Mouse (Mus musculus) spleen, adult 12 weeks (tissue): ENCODE results near the gene Rnf26.
A peak's percentile ranks its signal among the peaks of the same experiment; 100 is the strongest.

Experiments
- DNase-seq: peaks from one replicate; pipeline ENCODE4 v3.0.0; 2022; ENCODE audit warnings: low spot score

Gene Rnf26

DNA sequence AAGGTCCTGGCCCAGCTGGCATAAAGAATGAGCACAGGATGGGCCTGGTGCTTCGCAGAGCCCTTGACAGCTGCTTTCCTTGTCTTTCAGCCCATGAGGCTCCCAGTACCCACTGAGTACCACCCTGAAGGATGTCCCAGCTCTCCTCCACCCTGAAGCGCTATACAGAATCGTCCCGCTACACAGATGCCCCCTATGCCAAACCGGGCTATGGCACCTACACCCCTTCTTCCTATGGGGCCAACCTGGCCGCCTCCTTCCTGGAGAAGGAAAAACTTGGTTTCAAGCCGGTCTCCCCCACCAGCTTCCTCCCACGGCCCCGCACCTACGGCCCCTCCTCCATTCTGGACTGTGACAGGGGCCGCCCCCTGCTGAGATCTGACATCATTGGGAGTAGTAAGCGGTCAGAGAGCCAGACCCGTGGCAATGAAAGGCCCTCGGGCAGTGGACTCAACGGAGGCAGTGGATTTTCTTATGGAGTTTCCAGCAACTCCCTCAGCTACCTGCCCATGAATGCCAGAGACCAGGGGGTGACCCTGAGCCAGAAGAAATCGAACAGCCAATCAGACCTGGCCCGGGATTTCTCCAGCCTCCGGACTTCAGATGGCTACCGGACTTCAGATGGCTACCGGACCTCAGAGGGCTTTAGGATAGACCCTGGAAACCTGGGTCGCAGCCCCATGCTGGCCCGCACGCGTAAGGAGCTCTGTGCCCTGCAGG lies 37.9 kb downstream of the Rnf26 start:
- DNase-seq = no peak

DNA sequence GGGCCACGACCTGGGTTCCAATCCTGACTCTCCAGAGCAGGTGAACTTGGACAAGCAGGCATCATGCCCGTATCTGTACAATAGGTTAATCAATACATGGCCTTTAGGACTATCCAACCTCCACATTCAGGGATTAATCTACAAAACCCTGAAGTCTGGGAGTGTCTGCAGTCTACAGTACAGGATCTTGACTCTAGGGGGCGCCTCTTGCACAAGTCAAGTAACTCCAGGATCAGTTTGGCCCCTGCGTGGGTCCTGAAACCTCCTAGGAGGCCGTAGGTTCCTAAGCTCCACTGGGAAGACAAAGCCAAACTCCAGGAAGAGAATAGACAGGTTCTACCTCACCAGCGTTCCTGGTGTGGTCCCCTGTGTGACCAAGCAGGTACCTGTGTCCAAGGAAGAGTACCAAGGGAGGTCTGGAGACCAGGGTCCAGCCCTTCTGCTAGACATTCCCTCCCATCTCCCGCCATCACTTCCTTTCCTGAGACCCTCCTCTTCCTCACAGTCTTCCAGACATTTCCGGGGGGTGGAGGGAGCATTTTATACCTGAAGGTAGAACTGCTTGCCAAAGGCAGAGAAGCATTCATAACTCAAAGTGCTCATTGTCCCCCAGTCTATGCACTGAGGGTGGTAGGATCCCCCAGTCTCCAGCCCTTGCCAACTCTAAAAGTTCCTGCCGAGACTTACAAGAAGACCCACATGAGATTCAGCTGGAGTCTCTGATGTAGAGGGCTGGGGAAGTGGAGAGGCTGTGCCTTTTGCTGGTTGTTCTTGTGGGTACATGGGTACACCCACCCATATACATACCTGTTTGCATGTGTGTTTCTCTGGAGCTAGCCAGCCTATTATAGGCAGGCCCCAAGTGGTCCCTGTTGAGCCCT lies 38.7 kb downstream of the Rnf26 start:
- no peak for DNase-seq

DNA sequence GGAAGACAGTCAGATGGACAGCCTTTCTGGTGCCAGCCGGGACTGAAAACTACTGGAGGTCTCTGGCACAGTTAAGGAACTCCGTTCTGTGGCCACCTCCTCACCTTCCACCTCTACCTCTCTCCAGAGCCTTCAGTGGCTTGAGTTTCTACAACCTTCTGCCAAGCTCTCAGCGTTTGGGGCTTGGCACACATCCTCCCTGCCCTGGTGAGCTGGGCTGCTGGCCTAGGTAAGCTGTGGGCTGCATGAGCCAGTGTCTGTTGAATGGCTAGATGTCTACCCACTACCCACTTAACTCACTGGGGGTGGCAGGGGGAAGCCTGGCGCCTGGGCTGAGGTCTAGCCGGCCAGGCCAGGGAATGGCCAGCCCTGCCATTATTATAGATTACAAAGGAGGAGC lies 40.2 kb downstream of the Rnf26 start:
- no peak for DNase-seq

DNA sequence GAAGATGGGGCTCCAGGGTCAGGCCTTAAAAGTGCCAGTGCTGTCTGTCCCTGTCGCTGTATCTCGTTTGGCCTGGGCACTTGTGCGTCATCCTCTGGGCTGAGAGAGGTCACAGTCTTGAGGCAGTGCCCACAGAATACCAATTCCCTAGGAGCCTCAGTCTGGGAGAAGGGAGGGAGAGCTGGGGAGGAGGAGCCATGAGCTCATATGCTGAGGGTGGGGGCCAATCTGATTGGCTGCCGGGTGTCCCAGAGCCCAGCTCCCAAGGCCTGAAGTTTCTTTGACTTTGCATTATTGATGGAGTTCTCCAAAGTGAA lies 40.8 kb downstream of the Rnf26 start:
- DNase-seq = no peak

DNA sequence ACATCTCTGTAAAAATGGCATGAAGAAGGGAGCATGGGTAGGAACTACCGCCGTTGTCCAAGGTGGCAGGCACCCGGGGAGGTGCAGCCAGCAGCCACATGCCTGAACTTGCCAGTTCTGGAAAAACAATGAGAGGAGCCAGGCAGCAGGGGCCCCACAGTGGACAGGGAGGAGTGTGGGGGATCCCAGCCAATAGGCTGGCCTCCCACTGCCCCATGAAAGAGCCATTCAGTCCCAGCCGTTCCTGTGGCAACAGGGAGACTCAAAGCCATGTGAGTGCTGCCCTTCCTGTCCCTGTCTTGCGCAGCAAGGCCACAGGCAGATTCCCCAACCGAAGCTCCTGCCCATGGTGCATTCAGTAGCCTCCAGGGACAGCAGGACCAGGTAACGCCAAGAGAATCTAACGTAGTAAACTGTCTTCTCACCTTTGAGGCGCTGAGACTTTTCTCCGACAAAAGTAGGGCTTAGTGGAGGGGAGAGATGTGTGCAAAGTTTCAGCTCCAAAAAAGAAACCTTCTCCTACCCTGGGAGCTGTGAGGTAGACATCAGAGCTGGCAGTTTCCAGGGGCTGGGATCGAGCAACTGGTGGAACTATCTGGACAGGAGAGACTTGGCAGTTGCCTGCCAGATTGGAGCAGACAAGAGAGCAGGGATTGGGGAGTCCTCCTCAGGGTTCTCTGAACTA lies 41.3 kb downstream of the Rnf26 start:
- no peak for DNase-seq

DNA sequence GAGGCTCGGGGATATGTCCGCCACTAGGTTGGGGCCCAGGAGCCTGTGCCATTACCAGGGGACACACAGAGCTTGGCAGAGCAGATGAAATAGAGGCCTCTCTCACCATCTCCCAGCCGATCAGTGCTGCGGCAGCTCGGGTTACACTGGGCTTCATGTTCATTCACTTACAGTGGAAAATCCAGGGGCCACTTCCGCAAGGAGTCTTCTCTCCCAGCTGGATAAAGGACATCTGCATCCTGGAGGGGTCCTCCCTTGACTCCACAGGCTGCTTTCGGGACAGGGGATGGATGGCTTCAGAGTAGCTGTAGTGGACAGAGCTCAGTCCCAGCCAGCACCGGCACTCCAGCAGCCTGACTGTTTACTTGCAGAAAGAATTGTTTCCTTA lies 42.5 kb downstream of the Rnf26 start:
- DNase-seq = no peak

DNA sequence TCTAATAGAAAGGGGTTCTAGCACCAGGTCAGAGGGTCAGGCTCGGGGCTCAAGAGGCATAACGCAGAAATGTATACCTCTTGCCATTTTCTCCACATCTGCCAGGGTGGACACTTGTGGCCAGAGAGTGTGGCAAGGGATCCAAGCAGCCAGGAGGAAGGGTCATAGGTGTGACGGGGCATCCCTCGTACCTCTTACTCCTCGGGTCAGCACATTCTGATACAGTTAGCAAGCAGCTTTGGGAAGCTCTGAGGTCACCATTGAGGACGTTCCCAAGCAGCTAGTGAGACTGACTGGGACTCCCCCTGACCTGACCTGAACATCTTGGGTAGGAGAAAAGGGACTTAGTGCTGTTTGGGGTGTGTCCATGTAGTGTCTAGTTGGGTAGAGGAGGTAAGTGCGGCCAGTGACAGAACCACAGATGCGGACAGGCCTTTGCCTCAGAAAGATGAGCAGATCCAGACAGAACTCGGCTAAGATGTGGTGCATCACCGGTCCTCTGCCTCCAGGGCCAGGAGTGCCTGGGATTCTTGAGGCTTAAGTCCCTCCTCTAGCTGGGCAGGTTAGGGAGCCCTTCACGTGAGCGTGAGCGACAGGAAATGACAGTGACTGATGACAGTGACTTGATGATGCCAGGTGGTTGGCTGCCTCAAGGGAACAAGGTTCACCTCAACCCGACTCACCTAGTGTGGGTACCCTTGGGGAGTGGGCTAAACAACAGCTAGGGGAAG lies 43.0 kb downstream of the Rnf26 start:
- no peak for DNase-seq

DNA sequence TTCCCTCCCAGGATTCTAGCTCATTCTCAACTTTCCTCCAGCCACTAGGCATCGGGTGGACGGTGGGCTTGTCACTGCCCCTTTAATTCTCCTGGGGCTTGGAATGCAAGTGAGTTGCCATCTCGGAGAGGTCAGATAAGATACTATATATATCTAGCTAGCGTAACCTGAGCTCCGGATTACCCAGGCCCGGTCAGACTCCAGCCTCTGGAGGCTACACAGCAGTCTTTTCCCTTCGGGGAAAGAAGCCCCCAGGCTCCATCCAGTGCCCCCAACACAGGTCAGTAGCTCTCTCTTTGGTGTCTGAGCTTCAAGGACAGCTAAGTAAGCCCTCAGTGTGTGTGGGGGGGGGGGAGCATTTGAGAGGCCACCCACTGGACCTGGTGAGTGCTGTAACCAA lies 44.1 kb downstream of the Rnf26 start:
- DNase-seq = no peak

DNA sequence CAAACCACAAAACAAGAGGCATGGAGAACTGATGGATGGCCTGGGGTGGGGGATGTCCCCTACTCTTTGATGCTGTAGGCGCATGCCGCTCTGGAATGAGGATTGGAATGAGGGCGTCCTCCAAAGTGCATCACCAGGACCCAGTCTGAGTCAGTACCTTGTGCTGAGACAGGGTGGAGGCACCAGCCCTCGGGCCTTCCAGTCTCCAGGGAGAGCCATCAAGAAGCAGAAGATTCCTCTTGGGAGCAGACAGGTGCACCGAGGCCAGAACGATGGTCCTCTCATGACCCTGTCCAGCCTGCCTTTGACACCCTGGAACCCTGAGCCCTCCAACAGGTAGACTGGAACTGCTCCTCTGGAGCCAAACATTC lies 45.4 kb downstream of the Rnf26 start:
- no peak for DNase-seq

DNA sequence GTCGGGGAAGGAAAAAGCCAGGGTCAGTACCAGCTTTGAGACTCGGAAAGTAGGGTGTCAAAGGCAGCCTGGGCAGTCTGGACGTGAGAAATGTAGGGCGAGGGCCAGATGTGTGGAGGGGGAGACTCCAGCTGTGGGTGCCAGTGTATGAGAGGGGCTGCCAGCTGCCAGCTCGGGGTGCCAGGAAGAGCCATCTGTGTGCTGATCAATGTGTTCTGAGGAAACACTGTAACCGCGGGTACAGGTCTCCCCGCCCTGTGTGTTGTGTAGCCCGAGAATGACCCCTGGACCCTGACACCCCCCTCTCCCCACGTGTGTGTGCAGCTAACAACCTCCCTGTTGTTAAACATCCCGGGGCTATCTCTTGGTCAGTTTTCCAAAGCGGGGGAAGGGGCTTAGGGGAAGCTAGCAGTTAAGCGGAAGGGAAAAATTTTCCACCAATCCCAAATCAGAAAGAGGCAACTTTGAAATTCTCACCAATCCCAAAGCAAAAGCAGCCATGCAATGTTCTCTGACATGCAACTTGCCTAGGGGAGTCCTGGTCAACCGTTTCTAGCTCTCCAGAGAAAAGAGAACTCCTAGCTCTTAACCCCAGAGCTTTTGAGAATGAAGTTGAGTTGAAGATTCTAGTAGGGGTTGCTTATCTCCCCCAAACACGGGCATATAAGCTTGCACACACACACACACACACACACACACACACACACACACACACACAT lies 45.9 kb downstream of the Rnf26 start:
- DNase-seq = no peak

DNA sequence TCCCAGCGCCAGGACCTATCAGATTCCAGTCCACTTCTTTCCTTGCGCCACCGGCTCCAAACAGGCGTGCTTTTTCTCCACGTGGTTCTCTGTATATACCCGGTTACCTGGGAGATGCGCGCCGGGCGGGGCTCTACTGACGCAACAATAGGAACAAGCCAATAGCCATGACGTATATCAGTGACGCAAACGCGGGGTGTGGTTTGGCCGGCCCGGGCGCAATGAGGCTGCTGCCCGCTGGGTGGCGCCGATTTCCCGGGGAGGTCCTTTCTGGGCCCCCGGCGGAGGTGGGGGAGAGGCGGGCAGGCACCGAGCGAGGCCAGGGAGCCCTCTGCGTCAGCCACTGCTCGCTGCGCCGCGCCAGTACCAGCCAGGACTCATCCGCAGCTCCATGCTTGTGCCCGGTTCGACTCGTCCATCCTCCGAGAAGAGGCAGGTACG lies 46.5 kb downstream of the Rnf26 start, which contains the start of gene Usp2:
Usp2 (plus strand) TSS at position 237 of the 441 bp plus-strand sequence.
- peak; percentile 89 for DNase-seq

DNA sequence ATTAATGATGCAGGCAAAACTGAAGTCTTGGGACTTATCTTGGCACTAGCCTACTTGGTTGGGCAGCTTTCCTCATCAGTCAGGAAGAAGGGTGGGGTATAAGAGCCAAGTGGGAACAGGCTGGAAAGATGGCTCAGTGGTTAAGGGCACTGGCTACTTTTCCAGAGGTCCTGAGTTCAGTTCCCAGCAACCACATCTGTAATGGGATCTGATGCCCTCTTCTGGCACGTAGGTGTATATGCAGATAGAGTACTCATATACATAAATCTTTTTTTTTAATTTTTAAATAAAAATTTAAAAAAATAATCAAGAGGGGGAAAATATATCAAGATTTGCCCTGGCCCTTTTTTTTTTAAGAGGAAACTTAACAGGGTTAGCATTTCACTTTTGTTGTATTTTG lies 48.1 kb downstream of the Rnf26 start:
- DNase-seq = no peak

DNA sequence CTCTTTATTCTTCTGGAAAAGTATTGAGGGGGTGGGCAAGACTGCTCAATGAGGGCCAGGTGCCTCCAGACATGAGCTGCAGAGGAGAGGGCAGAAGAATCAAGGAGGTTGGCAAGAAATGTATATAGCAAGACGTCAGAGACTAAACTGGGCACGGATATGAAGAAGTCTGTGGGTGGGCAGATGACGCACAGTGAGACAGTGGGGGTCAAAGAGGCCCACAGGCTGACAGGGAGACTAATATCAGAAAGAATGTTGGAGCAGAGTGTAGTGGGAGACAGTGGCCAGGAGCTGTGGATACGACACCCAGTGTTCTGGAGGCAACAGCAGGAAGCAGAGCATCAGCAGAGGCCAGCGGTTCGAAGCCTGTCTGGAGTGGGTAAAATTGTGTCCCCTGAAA lies 54.7 kb downstream of the Rnf26 start:
- no peak for DNase-seq

DNA sequence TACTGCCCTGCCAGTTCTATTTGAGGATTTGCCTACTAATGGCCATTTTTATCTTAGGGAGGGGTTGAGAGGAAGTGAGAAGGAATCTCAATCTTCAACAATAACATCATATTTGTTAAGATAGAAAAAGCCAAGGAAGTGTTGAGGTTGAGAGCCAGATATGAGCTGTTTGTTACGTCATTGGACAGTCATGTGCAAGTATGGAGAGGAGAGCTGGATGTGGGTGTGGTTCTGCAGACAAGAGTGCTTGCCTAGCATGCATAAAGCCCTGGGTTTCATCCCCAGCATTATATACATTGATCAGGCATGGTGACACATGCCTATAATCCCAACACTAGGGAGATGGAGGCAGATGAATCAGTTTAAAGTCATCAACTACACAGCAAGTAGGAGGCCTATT lies 59.4 kb downstream of the Rnf26 start:
- no peak for DNase-seq

DNA sequence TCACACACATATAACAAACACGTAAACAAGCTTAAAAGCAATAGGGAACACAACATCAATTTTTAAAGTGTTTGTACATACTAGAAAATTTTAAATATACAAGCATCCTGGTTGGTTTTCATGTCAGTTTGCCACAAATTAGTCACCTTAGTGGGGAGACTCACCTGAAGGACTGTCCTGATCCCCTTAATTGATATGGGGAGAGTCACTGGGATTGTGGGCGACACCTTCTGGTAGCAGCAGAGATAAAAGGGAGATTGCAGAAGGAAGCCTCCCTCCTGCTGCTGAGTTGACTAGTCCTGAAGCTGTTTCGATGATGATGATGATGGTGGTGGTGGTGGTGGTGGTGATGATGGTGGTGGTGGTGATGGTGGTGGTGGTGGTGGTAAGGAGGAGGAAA lies 60.5 kb downstream of the Rnf26 start:
- no peak for DNase-seq

DNA sequence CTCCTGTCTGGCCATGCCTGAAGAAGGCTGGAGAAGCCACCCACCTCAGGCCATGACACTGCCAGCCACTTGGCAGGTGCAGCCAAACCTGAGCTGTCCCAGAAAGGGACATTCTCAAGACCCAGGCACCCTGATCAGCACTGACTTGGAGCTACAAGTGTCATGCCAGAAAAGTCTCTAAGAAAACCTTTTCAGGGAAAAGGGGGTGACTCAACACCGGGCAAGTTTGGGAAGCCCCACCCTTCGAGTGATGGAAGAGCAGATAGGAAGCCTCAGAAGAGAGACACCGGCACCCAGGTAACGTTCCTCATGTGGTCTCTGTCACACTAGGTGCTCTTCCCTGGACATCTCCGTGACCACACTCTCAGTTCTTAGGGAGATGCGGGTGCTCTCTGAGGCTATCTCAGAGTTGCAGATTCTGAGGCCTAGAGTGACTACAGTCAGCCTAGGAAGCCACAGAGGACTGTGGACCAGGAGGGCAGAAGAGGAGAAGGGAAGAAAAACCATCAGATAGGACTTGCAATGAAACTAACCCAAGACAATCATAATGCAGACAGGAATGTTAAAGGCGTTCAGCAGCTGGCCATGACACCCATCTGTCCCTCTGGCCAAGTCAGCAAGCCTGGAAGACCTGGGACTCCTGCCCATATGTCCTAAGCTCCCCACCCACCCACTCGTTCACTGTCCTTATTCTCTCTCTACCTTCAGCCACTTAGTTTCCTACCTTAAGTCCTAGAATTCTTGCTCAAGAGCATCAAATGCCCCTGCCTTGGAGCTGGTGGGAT lies 63.7 kb downstream of the Rnf26 start:
- DNase-seq = no peak

DNA sequence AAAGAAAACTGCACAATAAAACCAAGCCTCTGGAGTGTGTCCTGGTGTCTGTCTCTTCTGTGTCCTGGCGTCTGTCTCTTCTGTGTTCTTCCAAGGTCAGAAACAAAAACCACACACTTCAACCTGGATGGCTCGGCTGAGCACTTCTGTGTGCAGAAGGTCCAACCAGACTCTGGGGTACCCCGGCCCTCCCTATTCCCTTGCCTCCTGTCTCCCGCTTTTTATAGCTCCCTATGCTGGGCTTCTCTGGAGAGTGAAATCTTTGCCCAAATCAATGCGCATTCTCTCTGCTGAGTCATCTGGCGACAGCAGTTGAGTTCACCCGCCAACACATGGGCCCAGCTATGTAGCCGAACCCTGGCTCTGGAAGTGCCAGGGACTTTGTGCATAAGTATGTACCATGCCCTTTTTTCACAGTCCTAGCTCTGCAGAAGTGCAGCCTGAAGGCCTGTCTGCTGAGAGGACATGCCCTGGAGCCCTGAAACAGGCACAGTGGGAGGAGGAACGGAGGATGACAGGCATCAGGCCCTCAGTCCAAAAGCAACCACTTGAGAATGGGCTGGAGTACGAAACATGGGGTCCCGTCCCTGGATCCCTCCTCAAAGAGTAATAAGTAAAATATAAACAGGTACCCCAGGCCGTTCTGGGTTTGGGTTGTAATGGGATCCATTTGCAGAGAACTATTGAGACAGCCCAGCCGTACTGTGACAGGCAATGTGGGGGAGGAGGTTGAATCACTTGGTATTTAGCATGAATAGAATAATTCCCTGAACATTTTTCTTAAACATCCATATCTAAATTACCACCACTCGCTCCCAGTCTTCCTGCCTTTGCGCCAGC lies 64.6 kb downstream of the Rnf26 start:
- DNase-seq = no peak

DNA sequence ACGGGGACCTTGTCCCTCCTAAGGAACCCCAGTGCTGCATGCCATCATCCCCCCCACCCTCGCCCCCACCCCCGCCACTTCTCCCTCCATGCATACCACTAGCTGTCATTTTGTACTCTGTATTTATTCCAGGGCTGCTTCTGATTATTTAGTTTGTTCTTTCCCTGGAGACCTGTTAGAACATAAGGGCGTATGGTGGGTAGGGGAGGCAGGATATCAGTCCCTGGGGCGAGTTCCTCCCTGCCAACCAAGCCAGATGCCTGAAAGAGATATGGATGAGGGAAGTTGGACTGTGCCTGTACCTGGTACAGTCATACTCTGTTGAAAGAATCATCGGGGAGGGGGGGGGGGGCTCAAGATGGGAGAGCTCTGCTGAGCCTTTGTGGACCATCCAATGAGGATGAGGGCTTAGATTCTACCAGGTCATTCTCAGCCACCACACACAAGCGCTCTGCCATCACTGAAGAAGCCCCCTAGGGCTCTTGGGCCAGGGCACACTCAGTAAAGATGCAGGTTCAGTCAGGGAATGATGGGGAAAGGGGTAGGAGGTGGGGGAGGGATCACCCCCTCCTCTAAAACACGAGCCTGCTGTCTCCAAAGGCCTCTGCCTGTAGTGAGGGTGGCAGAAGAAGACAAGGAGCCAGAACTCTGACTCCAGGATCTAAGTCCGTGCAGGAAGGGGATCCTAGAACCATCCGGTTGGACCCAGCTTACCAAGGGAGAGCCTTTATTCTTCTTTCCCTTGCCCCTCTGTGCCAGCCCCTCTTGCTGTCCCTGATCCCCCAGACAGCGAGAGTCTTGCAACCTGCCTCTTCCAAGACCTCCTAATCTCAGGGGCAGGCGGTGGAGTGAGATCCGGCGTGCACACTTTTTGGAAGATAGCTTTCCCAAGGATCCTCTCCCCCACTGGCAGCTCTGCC lies 65.5 kb downstream of the Rnf26 start:
- no peak for DNase-seq

DNA sequence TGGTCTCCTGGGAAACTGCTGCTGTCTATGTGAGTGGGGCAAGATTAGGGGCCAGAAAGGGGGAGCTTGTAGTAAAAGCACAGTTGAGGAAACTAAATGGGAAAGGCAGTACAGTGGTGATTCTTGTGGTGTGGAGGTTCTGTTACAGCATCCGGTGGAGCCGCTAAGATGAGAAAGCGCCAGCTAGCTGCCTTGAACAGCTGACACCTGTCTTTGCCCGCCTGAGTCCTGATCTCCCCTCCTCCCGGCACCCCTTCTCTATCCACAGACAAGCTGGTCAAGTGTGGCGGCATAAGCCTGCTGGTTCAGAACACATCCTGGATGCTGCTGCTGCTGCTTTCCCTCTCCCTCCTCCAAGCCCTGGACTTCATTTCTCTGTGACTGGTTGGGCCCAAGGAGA lies 66.2 kb downstream of the Rnf26 start:
- no peak for DNase-seq
